Mouse (Mus musculus): ENCODE data around the gene Rpusd3. TPM values are rescaled to one million over a fixed set of nuclear protein-coding genes. Genes with fewer than 3 reads are reported as not detected.

Rpusd3 gene
- polyA plus RNA-seq, 1 experiment from 2014 or later: 21.5 TPM

GRCm38 (mm10) chr6:113444207-113444965 is 25.2 kb upstream of the Rpusd3 start:
- no peak for ATAC-seq (ENCODE audit: low read depth)
- no peak overlapping the region for H3K27ac ChIP-seq (ENCODE audit: low read length)
- H3K9ac ChIP-seq (ENCODE audit: low read length): no peak overlapping the region

GRCm38 (mm10) chr6:113443091-113443490 is 24.0 kb upstream of the Rpusd3 start:
- H3K9ac ChIP-seq (ENCODE audit: low read length): peak overlapping the region; percentile 93
- H3K4me1 ChIP-seq (replicated peaks; ENCODE audit: control insufficient read depth, insufficient read depth, low read length): peaks cover 8% of the 10 kb centered on the region; the same call in 1 of the 2 replicates
- ATAC-seq (ENCODE audit: low read depth): no peak
- peak overlapping the region; percentile 91 for H3K4me3 ChIP-seq (ENCODE audit: low read length)
- H3K36me3 ChIP-seq (ENCODE audit: control insufficient read depth, insufficient read depth, low read length): peaks cover 14% of the 10 kb centered on the region
- H3K4me2 ChIP-seq (ENCODE audit: low read depth, low read length): peak overlapping the region; percentile 85
- H3K27me3 ChIP-seq (ENCODE audit: control insufficient read depth, insufficient read depth, low read depth, low read length): no peaks in the 10 kb centered on the region
- 41% methylated on average over 12 of the region's 12 CpGs for WGBS
- no peak overlapping the region for H3K27ac ChIP-seq (ENCODE audit: low read length)
- H3K9me3 ChIP-seq (ENCODE audit: control insufficient read depth, low read length): no peaks in the 10 kb centered on the region

More at GRCm38 (mm10) chr6:113444207-113444965, 25.2 kb upstream of the Rpusd3 start:
- peaks cover 20% of the 10 kb centered on the region for H3K36me3 ChIP-seq (ENCODE audit: control insufficient read depth, insufficient read depth, low read length)
- H3K27me3 ChIP-seq (ENCODE audit: control insufficient read depth, insufficient read depth, low read depth, low read length): no peaks in the 10 kb centered on the region
- WGBS: 76% methylated on average over 6 of the region's 8 CpGs
- H3K4me3 ChIP-seq (ENCODE audit: low read length): no peak overlapping the region
- no peak overlapping the region for H3K4me2 ChIP-seq (ENCODE audit: low read depth, low read length)
- peaks cover 8% of the 10 kb centered on the region; the same call in 1 of the 2 replicates for H3K4me1 ChIP-seq (replicated peaks; ENCODE audit: control insufficient read depth, insufficient read depth, low read length)
- H3K9me3 ChIP-seq (ENCODE audit: control insufficient read depth, low read length): no peaks in the 10 kb centered on the region

- Histone ChIP-seq H3K4me2 (ENCODE audit: low read depth, low read length) (peak within 1 kb of the TSS; percentile 85), H3K27ac (ENCODE audit: low read length) (0 out of 2 replicates have a peak within 1 kb of the TSS, but pooled peaks have one; percentile 0), H3K27me3 (ENCODE audit: control insufficient read depth, insufficient read depth, low read depth, low read length) (no peaks in the 10 kb centered on the region), H3K9me3 (ENCODE audit: control insufficient read depth, low read length) (no peaks in the 10 kb centered on the region), H3K9ac (ENCODE audit: low read length) (peak within 1 kb of the TSS; percentile 93), H3K4me3 (ENCODE audit: low read length) (peak within 1 kb of the TSS; percentile 91), H3K36me3 (ENCODE audit: control insufficient read depth, insufficient read depth, low read length) (peaks cover 9% of the 10 kb centered on the region), H3K4me1 (replicated peaks; ENCODE audit: control insufficient read depth, insufficient read depth, low read length) (peaks cover 8% of the 10 kb centered on the region; the same call in 1 of the 2 replicates)
- peak; percentile 93 for ATAC-seq (ENCODE audit: low read depth)
- under 1% methylated on average over 45 of the region's 45 CpGs for WGBS
Measured at GRCm38 (mm10) chr6:113442442-113443090, 23.4 kb upstream of the Rpusd3 start, which contains the start of gene Jagn1. Gene Jagn1 (plus strand): TSS chr6:113442569.

GRCm38 (mm10) chr6:113442087-113442441 is 22.9 kb upstream of the Rpusd3 start:
- H3K27ac ChIP-seq (ENCODE audit: low read length): 0 out of 2 replicates have a peak overlapping the region, but pooled peaks have one; percentile 0
- H3K36me3 ChIP-seq (ENCODE audit: control insufficient read depth, insufficient read depth, low read length): peaks cover 5% of the 10 kb centered on the region
- no peak for ATAC-seq (ENCODE audit: low read depth)
- H3K4me2 ChIP-seq (ENCODE audit: low read depth, low read length): peak overlapping the region; percentile 85
- peak overlapping the region; percentile 93 for H3K9ac ChIP-seq (ENCODE audit: low read length)
- WGBS: 39% methylated on average over 9 of the region's 9 CpGs
- H3K9me3 ChIP-seq (ENCODE audit: control insufficient read depth, low read length): no peaks in the 10 kb centered on the region
- H3K4me1 ChIP-seq (replicated peaks; ENCODE audit: control insufficient read depth, insufficient read depth, low read length): peaks cover 8% of the 10 kb centered on the region; the same call in 1 of the 2 replicates
- H3K27me3 ChIP-seq (ENCODE audit: control insufficient read depth, insufficient read depth, low read depth, low read length): no peaks in the 10 kb centered on the region
- H3K4me3 ChIP-seq (ENCODE audit: low read length): peak overlapping the region; percentile 91

- 59% methylated on average over 7 of the region's 7 CpGs for WGBS
- no peaks in the 10 kb centered on the region for H3K27me3 ChIP-seq (ENCODE audit: control insufficient read depth, insufficient read depth, low read depth, low read length)
- peaks cover 5% of the 10 kb centered on the region; the same call in 1 of the 2 replicates for H3K36me3 ChIP-seq (ENCODE audit: control insufficient read depth, insufficient read depth, low read length)
- H3K27ac ChIP-seq (ENCODE audit: low read length): no peak overlapping the region
- H3K9ac ChIP-seq (ENCODE audit: low read length): no peak overlapping the region
- H3K4me1 ChIP-seq (replicated peaks; ENCODE audit: control insufficient read depth, insufficient read depth, low read length): peaks cover 8% of the 10 kb centered on the region; the same call in 1 of the 2 replicates
- no peak overlapping the region for H3K4me2 ChIP-seq (ENCODE audit: low read depth, low read length)
- ATAC-seq (ENCODE audit: low read depth): 0 out of 2 replicates have a peak, but pooled peaks have one; percentile 50
- H3K4me3 ChIP-seq (ENCODE audit: low read length): no peak overlapping the region
- no peaks in the 10 kb centered on the region for H3K9me3 ChIP-seq (ENCODE audit: control insufficient read depth, low read length)
Measured at GRCm38 (mm10) chr6:113441147-113441680, 22.1 kb upstream of the Rpusd3 start.

GRCm38 (mm10) chr6:113440686-113441085 is 21.5 kb upstream of the Rpusd3 start:
- Histone ChIP-seq H3K4me1 (replicated peaks; ENCODE audit: control insufficient read depth, insufficient read depth, low read length) (peaks cover 8% of the 10 kb centered on the region; the same call in 1 of the 2 replicates), H3K4me3 (ENCODE audit: low read length) (no peak overlapping the region), H3K27me3 (ENCODE audit: control insufficient read depth, insufficient read depth, low read depth, low read length) (no peaks in the 10 kb centered on the region), H3K9ac (ENCODE audit: low read length) (no peak overlapping the region), H3K4me2 (ENCODE audit: low read depth, low read length) (no peak overlapping the region), H3K36me3 (ENCODE audit: control insufficient read depth, insufficient read depth, low read length) (peaks cover 3% of the 10 kb centered on the region; the same call in 1 of the 2 replicates), H3K9me3 (ENCODE audit: control insufficient read depth, low read length) (no peaks in the 10 kb centered on the region), H3K27ac (ENCODE audit: low read length) (no peak overlapping the region)
- ATAC-seq (ENCODE audit: low read depth): no peak
- 84% methylated on average over 3 of the region's 3 CpGs for WGBS

- H3K36me3 ChIP-seq (ENCODE audit: control insufficient read depth, insufficient read depth, low read length): no peaks in the 10 kb centered on the region
- no peak overlapping the region for H3K9ac ChIP-seq (ENCODE audit: low read length)
- no peaks in the 10 kb centered on the region for H3K27me3 ChIP-seq (ENCODE audit: control insufficient read depth, insufficient read depth, low read depth, low read length)
- no peak overlapping the region for H3K4me2 ChIP-seq (ENCODE audit: low read depth, low read length)
- no peaks in the 10 kb centered on the region for H3K9me3 ChIP-seq (ENCODE audit: control insufficient read depth, low read length)
- no peak overlapping the region for H3K4me3 ChIP-seq (ENCODE audit: low read length)
- WGBS: 33% methylated on average over 12 of the region's 12 CpGs
- peaks cover 5% of the 10 kb centered on the region; the same call in 1 of the 2 replicates for H3K4me1 ChIP-seq (replicated peaks; ENCODE audit: control insufficient read depth, insufficient read depth, low read length)
- no peak overlapping the region for H3K27ac ChIP-seq (ENCODE audit: low read length)
- no peak for ATAC-seq (ENCODE audit: low read depth)
Measured at GRCm38 (mm10) chr6:113438721-113439430, 19.7 kb upstream of the Rpusd3 start.

- Histone ChIP-seq H3K4me3 (ENCODE audit: low read length) (no peak overlapping the region), H3K9me3 (ENCODE audit: control insufficient read depth, low read length) (no peaks in the 10 kb centered on the region), H3K9ac (ENCODE audit: low read length) (no peak overlapping the region), H3K27ac (ENCODE audit: low read length) (no peak overlapping the region), H3K36me3 (ENCODE audit: control insufficient read depth, insufficient read depth, low read length) (no peaks in the 10 kb centered on the region), H3K4me1 (replicated peaks; ENCODE audit: control insufficient read depth, insufficient read depth, low read length) (no peaks in the 10 kb centered on the region), H3K27me3 (ENCODE audit: control insufficient read depth, insufficient read depth, low read depth, low read length) (no peaks in the 10 kb centered on the region), H3K4me2 (ENCODE audit: low read depth, low read length) (no peak overlapping the region)
- WGBS: 67% methylated on average over 12 of the region's 12 CpGs
- ATAC-seq (ENCODE audit: low read depth): no peak
Measured at GRCm38 (mm10) chr6:113437135-113437534, 18.0 kb upstream of the Rpusd3 start.

Measured in lung, embryonic 16.5 days (tissue).